Mouse (Mus musculus) ES-Bruce4 (cell line): ENCODE results near the gene Rpl12. TPM values are rescaled to one million over a fixed set of nuclear protein-coding genes. Genes with fewer than 3 reads are reported as not detected.
"Not testable (repeated sequence)": the region's sequence is repeated elsewhere in the genome, so short reads cannot be mapped to it uniquely, and the experiment has no call there.

Experiments used
- H3K27ac ChIP-seq: 2 replicates; pipeline ENCODE4 v1.5.1; 2012; ENCODE audit warnings: low read length, inconsistent platforms; ENCODE audit not compliant: insufficient read depth
- H3K27me3 ChIP-seq: 2 replicates; pipeline ENCODE4 v1.6.1; 2012; ENCODE audit warnings: mild to moderate bottlenecking, low read length, inconsistent platforms; ENCODE audit not compliant: control insufficient read depth, poor library complexity, insufficient read depth, severe bottlenecking
- H3K36me3 ChIP-seq: 2 replicates; pipeline ENCODE4 v1.6.1; 2012; ENCODE audit warnings: inconsistent platforms, mild to moderate bottlenecking, low read length, moderate library complexity; ENCODE audit not compliant: control insufficient read depth, poor library complexity, insufficient read depth, severe bottlenecking
- H3K4me1 ChIP-seq: one replicate; pipeline ENCODE4 v1.8.1; 2011; ENCODE audit warnings: low read length; ENCODE audit not compliant: control insufficient read depth, insufficient read depth
- H3K4me3 ChIP-seq: 2 replicates; pipeline ENCODE4 v1.5.1; 2011; ENCODE audit warnings: low read depth, mild to moderate bottlenecking, low read length
- H3K9ac ChIP-seq: 2 replicates; pipeline ENCODE4 v1.6.1; 2012; ENCODE audit warnings: low read depth, mild to moderate bottlenecking, inconsistent platforms; ENCODE audit not compliant: poor library complexity, severe bottlenecking
- H3K9me3 ChIP-seq: replicated peaks from 2 replicates; pipeline ENCODE4 v1.6.1; 2012; ENCODE audit warnings: mild to moderate bottlenecking, low read length, inconsistent platforms; ENCODE audit not compliant: control insufficient read depth, poor library complexity, insufficient read depth, severe bottlenecking
- CTCF ChIP-seq: IDR thresholded peaks from one replicate; pipeline ENCODE4 v1.8.1; 2011; ENCODE audit warnings: low read depth, low read length
- EP300 ChIP-seq: IDR thresholded peaks from 2 replicates; pipeline ENCODE4 v1.6.1; 2011; ENCODE audit warnings: low read depth, low read length; ENCODE audit not compliant: insufficient read depth
- POLR2A ChIP-seq: IDR thresholded peaks from one replicate; pipeline ENCODE4 v1.8.1; 2011; ENCODE audit warnings: low read length; ENCODE audit not compliant: insufficient read depth
- polyA plus RNA-seq: library from polyadenylated mRNA; stranded (reverse); fragments of >200 nt; gene quantifications from 2 replicates; pipeline ENCODE4 v1.2.4, GENCODE M21; 2011; ENCODE audit warnings: low read depth; ENCODE audit not compliant: missing spikeins, insufficient read depth, insufficient read length

Gene Rpl12
- polyA plus RNA-seq, 1 experiment: 114 TPM

DNA sequence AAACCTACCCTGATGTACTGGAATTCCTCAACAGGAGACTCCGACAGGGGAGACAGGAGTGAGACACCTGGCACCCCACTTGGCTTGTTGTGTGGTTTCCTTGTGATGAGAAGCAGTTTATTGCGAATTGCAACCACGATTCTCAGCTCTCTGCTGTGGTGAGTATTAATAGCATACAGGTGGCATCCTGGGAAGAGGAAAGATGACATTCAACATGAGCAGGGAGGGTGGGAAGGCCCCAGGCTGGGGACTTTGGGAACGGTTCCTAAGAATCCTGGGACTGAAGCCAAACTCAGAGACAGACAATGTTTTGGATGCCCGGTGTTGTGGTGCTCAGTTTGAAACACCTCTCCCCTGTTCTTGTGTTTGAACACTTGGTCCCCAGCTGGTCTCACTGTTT lies 43.7 kb downstream of the Rpl12 start:
- H3K27me3 ChIP-seq: no peaks in the 10 kb centered on the region
- H3K4me1 ChIP-seq: no peaks in the 10 kb centered on the region
- no peak overlapping the region for H3K4me3 ChIP-seq
- no peaks in the 10 kb centered on the region for H3K36me3 ChIP-seq
- no peak overlapping the region for H3K27ac ChIP-seq
- no peaks in the 10 kb centered on the region for H3K9me3 ChIP-seq
- no peak overlapping the region for H3K9ac ChIP-seq
- no peak for TF ChIP-seq EP300
- no peak for TF ChIP-seq POLR2A
- TF ChIP-seq CTCF: no peak

- H3K9me3 ChIP-seq, H3K9ac ChIP-seq, H3K4me3 ChIP-seq, H3K4me1 ChIP-seq, H3K36me3 ChIP-seq, H3K27ac ChIP-seq, H3K27me3 ChIP-seq: not testable (repeated sequence)
- TF ChIP-seq CTCF: peak; percentile 1
Observed at GRCm38 (mm10) chr2:33009055-33009454, 47.7 kb downstream of the Rpl12 start.

DNA sequence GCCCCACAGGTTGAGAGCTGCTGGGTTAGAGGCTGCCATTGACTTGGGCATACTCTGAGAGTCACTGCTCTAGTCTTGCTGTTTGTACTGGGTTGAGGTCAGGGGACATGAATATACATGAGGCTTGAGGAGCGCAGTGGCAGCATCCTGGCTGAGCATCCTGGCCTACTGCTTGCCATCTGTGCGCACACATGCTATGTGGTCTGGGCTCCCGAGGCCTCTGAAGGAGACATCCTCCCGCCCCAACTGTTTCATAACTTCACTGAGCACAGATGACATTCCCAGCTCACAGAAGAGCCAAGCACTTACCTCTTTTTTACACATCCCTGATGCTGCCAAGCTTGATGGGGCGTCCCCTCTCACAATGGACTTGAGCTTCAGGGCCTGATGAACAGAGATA lies 53.5 kb downstream of the Rpl12 start:
- TF ChIP-seq POLR2A (no peak), CTCF (no peak), EP300 (no peak)
- no peaks in the 10 kb centered on the region for H3K9me3 ChIP-seq
- H3K27ac ChIP-seq: no peak overlapping the region
- no peaks in the 10 kb centered on the region for H3K4me1 ChIP-seq
- no peak overlapping the region for H3K9ac ChIP-seq
- no peak overlapping the region for H3K4me3 ChIP-seq
- H3K27me3 ChIP-seq: no peaks in the 10 kb centered on the region
- H3K36me3 ChIP-seq: no peaks in the 10 kb centered on the region

Other genes starting within 250 kb of the Rpl12 start
- gene Cdk9, start 248.5 kb upstream of the Rpl12 start, polyA plus RNA-seq: 109 and 115 TPM in 2 replicates
- 9.0 and 11.4 TPM in 2 replicates for gene Sh2d3c, start 240.5 kb upstream of the Rpl12 start, polyA plus RNA-seq
- not detected in 2 replicates for gene 6330409D20Rik, start 220.5 kb upstream of the Rpl12 start, polyA plus RNA-seq
- gene Tor2a, start 204.3 kb upstream of the Rpl12 start, polyA plus RNA-seq: 77.0 and 83.7 TPM in 2 replicates
- gene Ttc16, start 185.9 kb upstream of the Rpl12 start, polyA plus RNA-seq: 2.2 TPM in 2 replicates
- 9.9 and 11.6 TPM in 2 replicates for gene Ptrh1, start 185.8 kb upstream of the Rpl12 start, polyA plus RNA-seq
- gene Cfap157, start 177.1 kb upstream of the Rpl12 start, polyA plus RNA-seq: not detected in 2 replicates
- 21.1 and 22.0 TPM in 2 replicates for gene Stxbp1, start 114.3 kb upstream of the Rpl12 start, polyA plus RNA-seq
- 65.5 and 71.6 TPM in 2 replicates for gene Fam129b, start 85.4 kb upstream of the Rpl12 start, polyA plus RNA-seq
- gene Lrsam1, start 55 bp downstream of the Rpl12 start, polyA plus RNA-seq: 14.7 and 17.0 TPM in 2 replicates
- 7.9 and 9.0 TPM in 2 replicates for gene Slc2a8, start 20.5 kb downstream of the Rpl12 start, polyA plus RNA-seq
- gene Garnl3, start 170.1 kb downstream of the Rpl12 start, polyA plus RNA-seq: 29.1 and 29.8 TPM in 2 replicates